In genomic region chr12:17441495-17441894, GRCm38 (mm10) we compare ENCODE assay signal across 13 mouse cellular contexts.
DNase-seq lines count a peak whose midpoint lies in the region; ATAC-seq and TF ChIP-seq lines count a peak whose summit lies in the region.
"Had no signal": no experiment of that assay in that cellular context is flagged by ENCODE, and none has a peak within 500 bp of the region (broad histone marks: within the 10 kb centered on the region; RNA-seq: fewer than 3 reads in every experiment).

No protein-coding gene starts in this region.

- H3K27ac ChIP-seq in kidney, adult 2 months (ENCODE audit: insufficient read depth, low read depth, low read length) = no peak overlapping the region
- no peak overlapping the region for H3K27ac ChIP-seq in kidney, embryonic 16.5 days (ENCODE audit: low read length)
- peak overlapping the region; percentile 28 for H3K27ac ChIP-seq in intestine, postnatal 0 days (ENCODE audit: low read depth, low read length)
- H3K27ac ChIP-seq in liver, embryonic 15.5 days (replicated peaks) = no peak overlapping the region
- no peak overlapping the region for H3K27ac ChIP-seq in neural tube, embryonic 15.5 days (replicated peaks)
- H3K27ac ChIP-seq: embryonic facial prominence, embryonic 15.5 days; limb, embryonic 15.5 days had no signal

- H3K4me1 ChIP-seq in kidney, adult 2 months (ENCODE audit: control insufficient read depth, insufficient read depth, low read length) = peaks cover 5% of the 10 kb centered on the region
- H3K4me1 ChIP-seq in kidney, embryonic 16.5 days (ENCODE audit: insufficient read depth, low read length) = peaks cover 15% of the 10 kb centered on the region
- no peaks in the 10 kb centered on the region for H3K4me1 ChIP-seq in intestine, postnatal 0 days (replicated peaks; ENCODE audit: control insufficient read depth, insufficient read depth, low read length)
- H3K4me1 ChIP-seq in liver, embryonic 15.5 days (replicated peaks) = peaks cover 2% of the 10 kb centered on the region; the same call in 1 of the 2 replicates
- H3K4me1 ChIP-seq in neural tube, embryonic 15.5 days = 0 out of 2 replicates have a peak, but pooled peaks cover 4% of the 10 kb centered on the region

- no peaks in the 10 kb centered on the region for H3K27me3 ChIP-seq in kidney, adult 2 months (replicated peaks; ENCODE audit: control insufficient read depth, insufficient read depth, low read length)
- H3K27me3 ChIP-seq in kidney, embryonic 16.5 days (ENCODE audit: insufficient read depth, low read length) = no peaks in the 10 kb centered on the region
- H3K27me3 ChIP-seq in intestine, postnatal 0 days (replicated peaks; ENCODE audit: control insufficient read depth, insufficient read depth, low read length) = no peaks in the 10 kb centered on the region
- H3K27me3 ChIP-seq in liver, embryonic 15.5 days = no peaks in the 10 kb centered on the region
- no peaks in the 10 kb centered on the region for H3K27me3 ChIP-seq in neural tube, embryonic 15.5 days (replicated peaks)
- H3K27me3 ChIP-seq: embryonic facial prominence, embryonic 15.5 days; limb, embryonic 15.5 days had no signal

- DNase-seq in kidney, adult 2 months = peak; percentile 87
- DNase-seq in adrenal gland, postnatal 10 days = peak; percentile 73
- no peak for DNase-seq in left cerebral cortex, postnatal 36 days (ENCODE audit: low spot score in 2 of 2)
- no peak for DNase-seq in cerebellum, postnatal 25 days
- DNase-seq: cerebellum, adult 2 months; thymus, postnatal 25 days had no signal

- 50% methylated on average over 9 of the region's 9 CpGs for WGBS in kidney, adult 2 months
- WGBS in kidney, embryonic 16.5 days = 65% methylated on average over 9 of the region's 9 CpGs
- WGBS in intestine, postnatal 0 days = 42% methylated on average over 9 of the region's 9 CpGs
- 64% methylated on average over 9 of the region's 9 CpGs for WGBS in liver, embryonic 15.5 days (ENCODE audit: insufficient replicate concordance)
- 41% methylated on average over 9 of the region's 9 CpGs for WGBS in neural tube, embryonic 15.5 days

- H3K36me3 ChIP-seq in kidney, adult 2 months (ENCODE audit: control insufficient read depth, insufficient read depth, low read length) = no peaks in the 10 kb centered on the region
- H3K36me3 ChIP-seq in kidney, embryonic 16.5 days (ENCODE audit: insufficient read depth, low read length) = no peaks in the 10 kb centered on the region
- H3K36me3 ChIP-seq in intestine, postnatal 0 days (ENCODE audit: control insufficient read depth, insufficient read depth) = no peaks in the 10 kb centered on the region
- H3K36me3 ChIP-seq in liver, embryonic 15.5 days (replicated peaks) = no peaks in the 10 kb centered on the region
- no peaks in the 10 kb centered on the region for H3K36me3 ChIP-seq in neural tube, embryonic 15.5 days
- H3K36me3 ChIP-seq: embryonic facial prominence, embryonic 15.5 days; limb, embryonic 15.5 days had no signal

- no peak overlapping the region for H3K4me2 ChIP-seq in kidney, embryonic 16.5 days (replicated peaks; ENCODE audit: low read depth, low read length)
- no peak overlapping the region for H3K4me2 ChIP-seq in intestine, postnatal 0 days (replicated peaks; ENCODE audit: low read depth)
- no peak overlapping the region for H3K4me2 ChIP-seq in liver, embryonic 15.5 days
- H3K4me2 ChIP-seq in neural tube, embryonic 15.5 days = no peak overlapping the region
- H3K4me2 ChIP-seq: embryonic facial prominence, embryonic 15.5 days; limb, embryonic 15.5 days had no signal

- no peak for TF ChIP-seq POLR2A in kidney, adult 2 months (IDR thresholded peaks at IDR 0.05; ENCODE audit: low read depth, low read length)

- no peak overlapping the region for H3K4me3 ChIP-seq in kidney, adult 2 months (ENCODE audit: insufficient read depth, low read depth, low read length)
- H3K4me3 ChIP-seq in kidney, embryonic 16.5 days (ENCODE audit: low read length) = no peak overlapping the region
- no peak overlapping the region for H3K4me3 ChIP-seq in intestine, postnatal 0 days (ENCODE audit: low read depth, low read length)
- H3K4me3 ChIP-seq in liver, embryonic 15.5 days (replicated peaks) = no peak overlapping the region
- no peak overlapping the region for H3K4me3 ChIP-seq in neural tube, embryonic 15.5 days (replicated peaks)
- H3K4me3 ChIP-seq: embryonic facial prominence, embryonic 15.5 days; limb, embryonic 15.5 days had no signal

- H3K9me3 ChIP-seq in kidney, embryonic 16.5 days (ENCODE audit: low read length) = no peaks in the 10 kb centered on the region
- no peaks in the 10 kb centered on the region for H3K9me3 ChIP-seq in intestine, postnatal 0 days (ENCODE audit: control insufficient read depth)
- H3K9me3 ChIP-seq in liver, embryonic 15.5 days (replicated peaks) = no peaks in the 10 kb centered on the region
- no peaks in the 10 kb centered on the region for H3K9me3 ChIP-seq in neural tube, embryonic 15.5 days (replicated peaks)
- H3K9me3 ChIP-seq: embryonic facial prominence, embryonic 15.5 days; limb, embryonic 15.5 days had no signal

- no peak overlapping the region for H3K9ac ChIP-seq in kidney, embryonic 16.5 days (replicated peaks; ENCODE audit: low read length)
- H3K9ac ChIP-seq in intestine, postnatal 0 days (ENCODE audit: low read depth, low read length) = no peak overlapping the region
- no peak overlapping the region for H3K9ac ChIP-seq in liver, embryonic 15.5 days
- H3K9ac ChIP-seq in neural tube, embryonic 15.5 days (replicated peaks) = no peak overlapping the region
- H3K9ac ChIP-seq: embryonic facial prominence, embryonic 15.5 days; limb, embryonic 15.5 days had no signal

- no peak for ATAC-seq in kidney, embryonic 16.5 days (ENCODE audit: low FRiP score, low TSS enrichment)
- ATAC-seq in intestine, postnatal 0 days = peak; percentile 92
- peak; percentile 68 for ATAC-seq in liver, embryonic 15.5 days (ENCODE audit: insufficient read depth)
- ATAC-seq in neural tube, embryonic 15.5 days (ENCODE audit: low FRiP score) = no peak
- ATAC-seq: activated CD4-positive, CD25-positive, alpha-beta regulatory T cell, adult 4 months had no signal

- intact Hi-C loops in left cerebral cortex, postnatal 36 days (cut with DNase I) = loop anchor here (5.0 kb wide), 1 partner anchor 101 kb away; the partner anchor contains the start of gene Odc1

- TF ChIP-seq CTCF in kidney, adult 2 months (conservative IDR thresholded peaks at IDR 0.05; ENCODE audit: insufficient read depth, insufficient read length, low read depth, low read length) = no peak
- TF ChIP-seq CTCF in intestine, postnatal 0 days (IDR thresholded peaks at IDR 0.05; ENCODE audit: low read depth) = no peak

Comparison
In these comparisons a context has a peak if more than half of its experiments do, and no peak if none do; other contexts are left out.
1. DNase-seq: peak in kidney, adult 2 months (single experiment) and adrenal gland, postnatal 10 days (single experiment); none in left cerebral cortex, postnatal 36 days (0 of 2) and cerebellum, postnatal 25 days (0 of 2).
2. ATAC-seq: peak in intestine, postnatal 0 days (single experiment) and liver, embryonic 15.5 days (single experiment); none in kidney, embryonic 16.5 days (single experiment) and neural tube, embryonic 15.5 days (single experiment).